Mouse (Mus musculus): ENCODE data around the gene Sik2. TPM values are rescaled to one million over a fixed set of nuclear protein-coding genes. Genes with fewer than 3 reads are reported as not detected.

Sik2 gene
- polyA plus RNA-seq, 1 experiment: 13.8 TPM

DNA sequence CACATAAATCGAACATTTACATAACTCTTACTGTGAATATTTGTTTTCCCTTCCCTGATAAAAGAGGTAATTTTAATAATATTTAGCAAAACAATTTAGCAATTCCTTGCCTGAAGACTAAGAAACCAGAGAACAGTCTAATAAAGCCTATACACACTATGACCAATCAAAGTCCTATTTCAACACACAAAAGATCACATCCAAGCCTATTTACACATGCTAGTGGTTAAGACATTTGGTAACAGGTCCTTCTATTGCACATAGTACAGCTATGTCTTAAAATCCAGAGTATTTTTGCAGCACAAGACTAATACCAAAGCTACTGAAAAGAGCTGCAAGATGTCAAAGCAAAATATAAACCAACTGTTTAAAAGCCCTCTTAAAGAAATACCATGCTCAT lies 4.8 kb downstream of the Sik2 start:
- TF ChIP-seq POLR2A (IDR thresholded peaks at IDR 0.05; ENCODE audit: borderline replicate concordance, low read depth, low read length) (no peak), CTCF (IDR thresholded peaks at IDR 0.05; ENCODE audit: low read depth, low read length) (no peak)
- H3K4me1 ChIP-seq (ENCODE audit: control insufficient read depth, insufficient read depth, low read length): peaks cover 5% of the 10 kb centered on the region
- no peak overlapping the region for H3K4me3 ChIP-seq (ENCODE audit: insufficient read depth, low read length)
- no peak overlapping the region for H3K27ac ChIP-seq (ENCODE audit: insufficient read depth, low read depth, low read length)

DNA sequence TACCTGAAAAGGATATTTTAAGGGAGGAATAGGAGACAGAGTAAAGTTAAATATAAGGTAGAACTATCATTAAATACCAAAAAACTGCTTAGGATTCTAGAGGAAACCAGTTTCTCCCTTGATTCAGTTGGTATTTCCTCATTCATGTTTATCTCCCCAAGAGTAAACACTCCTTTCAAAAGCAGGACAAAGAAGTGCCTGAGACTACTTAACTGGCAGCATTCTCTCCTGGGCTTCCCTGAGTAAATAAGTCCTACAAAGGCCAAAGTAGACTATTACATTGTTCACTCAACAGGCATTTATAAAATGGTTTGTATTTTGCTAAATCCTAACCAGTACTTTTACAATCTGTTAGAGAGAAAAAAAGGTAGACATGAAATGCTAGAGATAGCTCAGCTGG lies 22.2 kb downstream of the Sik2 start:
- Histone ChIP-seq H3K4me3 (ENCODE audit: insufficient read depth, low read length) (no peak overlapping the region), H3K4me1 (ENCODE audit: control insufficient read depth, insufficient read depth, low read length) (0 out of 2 replicates have a peak, but pooled peaks cover 2% of the 10 kb centered on the region), H3K27ac (ENCODE audit: insufficient read depth, low read depth, low read length) (no peak overlapping the region)
- TF ChIP-seq CTCF (IDR thresholded peaks at IDR 0.05; ENCODE audit: low read depth, low read length) (no peak), POLR2A (IDR thresholded peaks at IDR 0.05; ENCODE audit: borderline replicate concordance, low read depth, low read length) (no peak)

DNA sequence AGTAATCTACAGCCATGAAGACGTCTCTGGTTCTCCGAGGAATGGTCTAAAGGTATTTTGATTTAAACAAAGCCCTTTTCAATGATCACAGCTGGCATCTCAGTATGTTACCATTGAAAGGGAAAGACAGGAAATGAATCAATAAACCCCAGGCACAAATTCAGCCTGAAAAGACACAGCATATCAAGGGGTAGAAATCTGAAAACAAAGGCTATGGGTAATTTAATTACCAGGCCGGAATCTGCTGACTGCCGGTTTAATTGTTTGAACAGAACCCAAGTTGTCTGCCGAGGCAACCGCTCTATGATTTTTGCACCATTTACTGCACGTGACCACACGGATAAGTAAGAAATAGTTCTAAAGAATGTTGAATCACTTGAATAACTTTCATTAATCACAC lies 22.8 kb downstream of the Sik2 start:
- 0 out of 2 replicates have a peak, but pooled peaks cover 2% of the 10 kb centered on the region for H3K4me1 ChIP-seq (ENCODE audit: control insufficient read depth, insufficient read depth, low read length)
- H3K4me3 ChIP-seq (ENCODE audit: insufficient read depth, low read length): no peak overlapping the region
- TF ChIP-seq POLR2A (IDR thresholded peaks at IDR 0.05; ENCODE audit: borderline replicate concordance, low read depth, low read length) (no peak), CTCF (IDR thresholded peaks at IDR 0.05; ENCODE audit: low read depth, low read length) (no peak)
- H3K27ac ChIP-seq (ENCODE audit: insufficient read depth, low read depth, low read length): no peak overlapping the region

DNA sequence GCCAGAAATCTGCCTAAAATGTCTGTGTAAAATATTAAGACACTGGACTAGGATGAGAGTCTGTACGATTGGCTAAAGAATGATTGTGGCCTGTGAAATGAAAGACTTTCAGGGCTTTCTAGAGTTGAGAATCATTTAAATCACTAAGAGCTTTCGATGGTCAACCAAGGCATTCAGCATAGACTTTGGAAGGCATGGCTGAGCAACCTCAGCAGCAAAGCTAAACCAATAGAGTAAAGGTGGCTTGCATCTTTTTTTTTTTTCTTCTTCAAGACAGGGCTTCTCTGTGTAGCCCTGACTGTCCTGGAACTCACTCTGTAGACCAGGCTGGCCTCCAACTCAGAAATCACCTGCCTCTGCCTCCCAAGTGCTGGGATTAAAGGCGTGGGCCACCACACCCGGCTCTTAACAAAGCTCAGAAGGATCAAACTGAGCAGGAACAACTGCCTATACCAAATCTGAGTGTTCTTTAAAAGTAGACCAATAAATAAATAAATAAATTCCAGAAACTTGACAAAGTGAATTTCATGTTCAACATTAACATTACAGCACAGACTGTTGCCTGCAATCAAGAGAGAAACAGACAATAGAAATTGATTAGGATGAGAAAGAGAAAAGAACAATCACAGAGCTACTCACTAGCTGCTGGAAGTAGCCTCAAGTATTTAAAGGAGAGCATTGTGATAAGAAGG lies 27.2 kb downstream of the Sik2 start:
- H3K4me1 ChIP-seq (ENCODE audit: control insufficient read depth, insufficient read depth, low read length): peaks cover under 1% of the 10 kb centered on the region
- H3K4me3 ChIP-seq (ENCODE audit: insufficient read depth, low read length): no peak overlapping the region
- no peak overlapping the region for H3K27ac ChIP-seq (ENCODE audit: insufficient read depth, low read depth, low read length)
- TF ChIP-seq CTCF (IDR thresholded peaks at IDR 0.05; ENCODE audit: low read depth, low read length) (no peak), POLR2A (IDR thresholded peaks at IDR 0.05; ENCODE audit: borderline replicate concordance, low read depth, low read length) (no peak)

DNA sequence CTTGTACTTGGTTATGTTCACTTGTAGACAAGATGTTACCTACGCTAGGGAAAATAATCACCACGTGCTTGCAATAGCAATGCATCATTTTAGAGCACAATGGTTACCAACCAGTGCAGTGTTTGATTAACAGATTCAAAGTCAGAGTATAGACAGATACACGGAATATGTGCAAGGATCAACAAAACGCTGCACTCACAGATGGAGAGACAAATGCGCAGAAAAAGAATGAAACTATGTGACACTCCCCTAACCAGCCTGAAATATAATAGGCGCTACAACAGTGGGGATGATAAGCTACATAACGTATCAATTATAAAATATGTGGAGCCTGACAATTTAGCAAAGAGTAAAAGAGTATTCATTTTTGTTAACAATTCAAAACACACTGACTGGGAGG lies 34.2 kb downstream of the Sik2 start:
- no peak overlapping the region for H3K4me3 ChIP-seq (ENCODE audit: insufficient read depth, low read length)
- peaks cover 10% of the 10 kb centered on the region for H3K4me1 ChIP-seq (ENCODE audit: control insufficient read depth, insufficient read depth, low read length)
- H3K27ac ChIP-seq (ENCODE audit: insufficient read depth, low read depth, low read length): no peak overlapping the region
- TF ChIP-seq CTCF (IDR thresholded peaks at IDR 0.05; ENCODE audit: low read depth, low read length): no peak

DNA sequence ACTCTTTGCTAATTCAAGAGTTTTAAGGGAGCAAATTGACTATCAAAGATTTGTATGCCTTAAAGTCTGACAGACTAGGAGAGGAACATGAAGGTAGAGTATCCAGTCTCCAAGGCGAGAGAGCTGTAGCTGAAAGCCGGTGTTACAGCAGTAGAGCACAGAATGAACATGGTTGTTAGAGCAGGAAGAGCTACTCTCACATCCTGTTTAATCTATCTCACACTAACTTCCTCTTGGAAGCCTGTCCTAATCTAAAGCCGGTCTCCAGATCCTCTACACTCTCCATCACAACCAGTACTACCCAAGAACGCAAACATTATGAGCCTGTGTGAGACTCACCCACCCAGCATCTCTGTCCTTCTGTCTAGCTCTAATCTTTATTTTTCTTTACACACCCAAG lies 38.5 kb downstream of the Sik2 start:
- Histone ChIP-seq H3K4me1 (ENCODE audit: control insufficient read depth, insufficient read depth, low read length) (peaks cover 21% of the 10 kb centered on the region), H3K27ac (ENCODE audit: insufficient read depth, low read depth, low read length) (no peak overlapping the region), H3K4me3 (ENCODE audit: insufficient read depth, low read length) (no peak overlapping the region)
- TF ChIP-seq CTCF (IDR thresholded peaks at IDR 0.05; ENCODE audit: low read depth, low read length): no peak
- TF ChIP-seq POLR2A (IDR thresholded peaks at IDR 0.05; ENCODE audit: borderline replicate concordance, low read depth, low read length): no peak

DNA sequence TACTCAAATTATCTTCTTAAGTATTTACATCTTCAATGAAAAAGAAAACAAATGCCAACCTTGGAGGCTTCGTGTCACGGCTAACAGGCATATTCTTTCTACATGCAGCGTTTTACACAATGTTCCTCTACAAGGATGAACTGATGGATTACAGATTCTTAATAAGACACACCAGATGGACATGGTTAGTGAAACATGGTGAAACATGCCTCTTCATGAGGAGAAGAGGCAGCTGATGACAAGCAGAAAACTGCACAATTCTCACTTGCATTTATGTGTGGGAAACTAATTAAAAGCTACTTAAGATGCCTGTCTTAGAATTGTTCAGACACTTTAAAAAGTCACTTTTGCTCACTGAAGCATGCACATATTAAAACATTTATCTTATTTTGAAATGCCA lies 39.6 kb downstream of the Sik2 start:
- no peak overlapping the region for H3K4me3 ChIP-seq (ENCODE audit: insufficient read depth, low read length)
- TF ChIP-seq POLR2A (IDR thresholded peaks at IDR 0.05; ENCODE audit: borderline replicate concordance, low read depth, low read length): no peak
- no peak for TF ChIP-seq CTCF (IDR thresholded peaks at IDR 0.05; ENCODE audit: low read depth, low read length)
- H3K4me1 ChIP-seq (ENCODE audit: control insufficient read depth, insufficient read depth, low read length): peaks cover 31% of the 10 kb centered on the region
- no peak overlapping the region for H3K27ac ChIP-seq (ENCODE audit: insufficient read depth, low read depth, low read length)

DNA sequence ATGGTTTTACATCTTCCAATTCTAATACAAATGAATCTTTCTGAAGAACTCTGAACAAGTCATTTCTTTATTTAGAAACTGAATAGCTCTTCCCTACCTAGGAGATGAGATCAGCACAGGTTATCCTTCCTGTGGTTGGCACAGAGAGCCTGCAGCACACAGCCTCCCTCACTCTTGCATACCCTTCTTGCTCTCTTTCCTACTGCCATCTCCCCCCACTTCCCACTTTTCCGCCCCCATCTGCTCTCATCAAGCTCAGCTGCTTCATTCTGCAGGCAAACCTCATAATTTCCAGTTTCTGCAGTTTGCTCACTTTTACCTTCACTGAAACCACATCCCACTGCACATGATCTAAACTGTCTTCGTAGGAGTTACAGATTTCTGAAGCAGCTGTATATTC lies 42.6 kb downstream of the Sik2 start:
- H3K4me1 ChIP-seq (ENCODE audit: control insufficient read depth, insufficient read depth, low read length): peaks cover 31% of the 10 kb centered on the region
- no peak overlapping the region for H3K27ac ChIP-seq (ENCODE audit: insufficient read depth, low read depth, low read length)
- TF ChIP-seq CTCF (IDR thresholded peaks at IDR 0.05; ENCODE audit: low read depth, low read length) (no peak), POLR2A (IDR thresholded peaks at IDR 0.05; ENCODE audit: borderline replicate concordance, low read depth, low read length) (no peak)
- no peak overlapping the region for H3K4me3 ChIP-seq (ENCODE audit: insufficient read depth, low read length)

DNA sequence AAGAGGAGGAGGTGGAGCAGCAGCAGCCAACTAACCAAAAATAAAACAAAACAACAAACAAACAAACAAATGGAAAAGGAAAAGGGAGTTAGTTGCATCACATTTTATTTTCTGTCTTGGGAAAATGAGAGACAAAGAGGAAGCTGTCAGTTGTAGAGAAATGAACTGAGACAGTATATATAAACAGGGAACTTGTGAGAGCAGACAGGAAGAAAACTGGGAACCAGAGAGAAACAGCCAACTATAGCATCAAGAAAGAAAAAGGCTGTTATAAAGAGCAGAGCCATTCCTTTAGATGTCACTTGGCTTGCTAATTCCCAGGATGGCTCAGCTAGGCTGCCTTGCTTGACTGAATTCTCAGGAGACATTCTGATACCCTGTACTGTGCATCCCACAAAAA lies 43.5 kb downstream of the Sik2 start:
- H3K4me1 ChIP-seq (ENCODE audit: control insufficient read depth, insufficient read depth, low read length): peaks cover 27% of the 10 kb centered on the region
- no peak for TF ChIP-seq CTCF (IDR thresholded peaks at IDR 0.05; ENCODE audit: low read depth, low read length)
- no peak for TF ChIP-seq POLR2A (IDR thresholded peaks at IDR 0.05; ENCODE audit: borderline replicate concordance, low read depth, low read length)
- H3K27ac ChIP-seq (ENCODE audit: insufficient read depth, low read depth, low read length): peak overlapping the region; percentile 24; the same call in 1 of the 2 replicates
- no peak overlapping the region for H3K4me3 ChIP-seq (ENCODE audit: insufficient read depth, low read length)

DNA sequence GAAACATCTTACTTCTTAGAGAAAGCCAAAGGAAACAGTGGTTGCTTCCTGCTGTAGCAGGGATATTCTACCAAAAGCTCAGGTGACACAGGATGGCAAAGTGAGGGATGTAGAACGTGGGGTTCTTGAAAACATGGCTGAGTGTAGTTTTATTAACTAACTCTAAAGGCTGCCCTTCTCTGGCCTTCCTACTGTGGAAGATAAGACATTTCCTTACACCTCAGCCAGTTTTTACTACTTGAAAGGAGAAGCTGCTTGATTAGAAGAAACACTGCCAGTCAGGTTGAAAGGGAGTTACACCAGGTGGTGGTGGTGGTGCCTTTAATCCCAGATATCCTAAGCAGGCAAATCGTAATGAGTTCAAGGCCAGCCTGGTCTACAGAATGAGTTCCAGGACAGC lies 44.0 kb downstream of the Sik2 start:
- H3K4me1 ChIP-seq (ENCODE audit: control insufficient read depth, insufficient read depth, low read length): peaks cover 24% of the 10 kb centered on the region
- peak overlapping the region; percentile 24; the same call in 1 of the 2 replicates for H3K27ac ChIP-seq (ENCODE audit: insufficient read depth, low read depth, low read length)
- TF ChIP-seq POLR2A (IDR thresholded peaks at IDR 0.05; ENCODE audit: borderline replicate concordance, low read depth, low read length): no peak
- TF ChIP-seq CTCF (IDR thresholded peaks at IDR 0.05; ENCODE audit: low read depth, low read length): no peak
- no peak overlapping the region for H3K4me3 ChIP-seq (ENCODE audit: insufficient read depth, low read length)

All from bone marrow macrophage, adult 2 months (primary cell).